ENCODE assay signal across 8 mouse cellular contexts in genomic region chr7:60622271-60623249, GRCm38 (mm10).
A peak's percentile ranks its signal among the peaks of the same experiment; 100 is the strongest.
DNase-seq lines count a peak whose midpoint lies in the region; ATAC-seq and TF ChIP-seq lines count a peak whose summit lies in the region.
"Not testable (repeated sequence)": the region's sequence is repeated elsewhere in the genome, so short reads cannot be mapped to it uniquely, and the experiment has no call there.

No protein-coding gene starts in this region.

- DNase-seq in R1 (ENCODE audit: low read depth, low spot score), result peak; percentile 77
- peak; percentile 61 to 69 for DNase-seq in cerebellum, postnatal 14 days
- peak; percentile 87 for DNase-seq in forebrain, postnatal 0 days
- peak; percentile 54 to 63 for DNase-seq in kidney, postnatal 4 days
- peak; percentile 41 for DNase-seq in liver, adult 2 months (ENCODE audit: extremely low read depth, low read depth, low spot score)

- H3K79me2 ChIP-seq in liver, adult 2 months (ENCODE audit: control insufficient read depth, insufficient read depth, low read length), result not testable (repeated sequence)

- H3K27ac ChIP-seq in forebrain, postnatal 0 days (ENCODE audit: low read depth, low read length), result peak overlapping the region; percentile 70
- H3K27ac ChIP-seq in liver, adult 2 months (replicated peaks; ENCODE audit: insufficient read depth, low read depth, low read length); stomach, embryonic 14.5 days (ENCODE audit: low read length): not testable (repeated sequence)
- peak overlapping the region; percentile 79 for H3K27ac ChIP-seq in midbrain, embryonic 15.5 days

- not testable (repeated sequence) for H3K9me3 ChIP-seq in forebrain, postnatal 0 days (ENCODE audit: low read length); midbrain, embryonic 15.5 days; stomach, embryonic 14.5 days (ENCODE audit: control insufficient read depth, low read depth, low read length)

- H3K4me2 ChIP-seq in forebrain, postnatal 0 days (ENCODE audit: low read depth), result peak overlapping the region; percentile 42
- H3K4me2 ChIP-seq in midbrain, embryonic 15.5 days, result peak overlapping the region; percentile 42
- peak overlapping the region; percentile 35 for H3K4me2 ChIP-seq in stomach, embryonic 14.5 days (replicated peaks; ENCODE audit: low read depth, low read length)

- WGBS in forebrain, postnatal 0 days, result 33% methylated on average over 29 of the region's 29 CpGs
- 21% methylated on average over 29 of the region's 29 CpGs for WGBS in liver, adult 2 months
- WGBS in midbrain, embryonic 15.5 days, result 26% methylated on average over 29 of the region's 29 CpGs
- WGBS in stomach, embryonic 14.5 days, result 23% methylated on average over 29 of the region's 29 CpGs

- peak overlapping the region; percentile 47 for H3K9ac ChIP-seq in forebrain, postnatal 0 days
- H3K9ac ChIP-seq in liver, adult 2 months (ENCODE audit: low read depth, low read length); stomach, embryonic 14.5 days (replicated peaks; ENCODE audit: low read depth, low read length): not testable (repeated sequence)
- H3K9ac ChIP-seq in midbrain, embryonic 15.5 days, result peak overlapping the region; percentile 27; the same call in 1 of the 2 replicates

- H3K36me3 ChIP-seq in forebrain, postnatal 0 days (ENCODE audit: insufficient read depth); liver, adult 2 months (ENCODE audit: control insufficient read depth, insufficient read depth, low read length); midbrain, embryonic 15.5 days (replicated peaks); stomach, embryonic 14.5 days (ENCODE audit: control insufficient read depth, insufficient read depth, low read length): not testable (repeated sequence)

- TF ChIP-seq POLR2A in liver, adult 2 months (IDR thresholded peaks at IDR 0.05; ENCODE audit: extremely low read depth, insufficient read depth, low read length), result not testable (repeated sequence)

- H3K4me1 ChIP-seq in forebrain, postnatal 0 days (ENCODE audit: insufficient read depth); liver, adult 2 months (ENCODE audit: control insufficient read depth, insufficient read depth, low read length); midbrain, embryonic 15.5 days; stomach, embryonic 14.5 days (ENCODE audit: control insufficient read depth, insufficient read depth, low read length): not testable (repeated sequence)

- not testable (repeated sequence) for TF ChIP-seq CTCF in forebrain, postnatal 0 days (IDR thresholded peaks at IDR 0.05; ENCODE audit: low read depth); liver, adult 2 months (IDR thresholded peaks at IDR 0.05; ENCODE audit: low read depth, low read length)

- H3K27me3 ChIP-seq in forebrain, postnatal 0 days (ENCODE audit: insufficient read depth, low read length); liver, adult 2 months (ENCODE audit: control insufficient read depth, insufficient read depth, low read length); midbrain, embryonic 15.5 days (replicated peaks); stomach, embryonic 14.5 days (ENCODE audit: control insufficient read depth, insufficient read depth, low read length): not testable (repeated sequence)

- peak; percentile 100 for ATAC-seq in forebrain, postnatal 0 days
- ATAC-seq in hematopoietic stem cell, adult 5-6 weeks (replicated peaks in 1 of 2; ENCODE audit: insufficient read depth in 1 of 2, low FRiP score in 2 of 2, low TSS enrichment in 1 of 2, low read depth in 1 of 2, poor library complexity in 2 of 2, severe bottlenecking in 2 of 2), result peak; percentile 64 to 73; a peak in 3 of 4 replicates
- peak; percentile 99 for ATAC-seq in midbrain, embryonic 15.5 days (replicated peaks)
- ATAC-seq in stomach, embryonic 14.5 days (ENCODE audit: insufficient number of reproducible peaks, insufficient read depth, low FRiP score, low read depth), result peak; percentile 71; the same call in 1 of the 2 replicates

- peak overlapping the region; percentile 31 for H3K4me3 ChIP-seq in forebrain, postnatal 0 days (ENCODE audit: low read depth, low read length)
- H3K4me3 ChIP-seq in liver, adult 2 months (ENCODE audit: insufficient read depth, low read depth, low read length), result not testable (repeated sequence)
- H3K4me3 ChIP-seq in midbrain, embryonic 15.5 days, result peak overlapping the region; percentile 33
- H3K4me3 ChIP-seq in stomach, embryonic 14.5 days (ENCODE audit: low read depth, low read length), result peak overlapping the region; percentile 19
